In genomic region chr9:60999001-60999529, GRCm38 (mm10) we compare ENCODE assay signal across 8 mouse cellular contexts.
DNase-seq lines count a peak whose midpoint lies in the region; ATAC-seq and TF ChIP-seq lines count a peak whose summit lies in the region.

No protein-coding gene starts in this region.

- H3K9ac ChIP-seq in hindbrain, postnatal 0 days (replicated peaks; ENCODE audit: low read length): no peak overlapping the region
- no peak overlapping the region for H3K9ac ChIP-seq in hindbrain, embryonic 14.5 days

- no peak for ATAC-seq in hindbrain, postnatal 0 days
- no peak for ATAC-seq in hindbrain, embryonic 14.5 days (ENCODE audit: low FRiP score)

- no peaks in the 10 kb centered on the region for H3K36me3 ChIP-seq in hindbrain, postnatal 0 days (ENCODE audit: insufficient read depth, low read length)
- H3K36me3 ChIP-seq in hindbrain, embryonic 14.5 days (replicated peaks; ENCODE audit: control insufficient read depth, insufficient read depth): no peaks in the 10 kb centered on the region

- no peaks in the 10 kb centered on the region for H3K27me3 ChIP-seq in hindbrain, postnatal 0 days (ENCODE audit: insufficient read depth, low read length)
- peaks cover 2% of the 10 kb centered on the region; the same call in 1 of the 2 replicates for H3K27me3 ChIP-seq in hindbrain, embryonic 14.5 days (ENCODE audit: control insufficient read depth, insufficient read depth, low read length)

- 41% methylated on average over 6 of the region's 6 CpGs for WGBS in hindbrain, postnatal 0 days
- WGBS in hindbrain, embryonic 14.5 days: 61% methylated on average over 6 of the region's 6 CpGs

- H3K27ac ChIP-seq in hindbrain, postnatal 0 days: no peak overlapping the region
- no peak overlapping the region for H3K27ac ChIP-seq in hindbrain, embryonic 14.5 days

- no peaks in the 10 kb centered on the region for H3K4me1 ChIP-seq in hindbrain, postnatal 0 days (ENCODE audit: insufficient read depth, low read length)
- H3K4me1 ChIP-seq in hindbrain, embryonic 14.5 days (replicated peaks; ENCODE audit: control insufficient read depth, insufficient read depth, low read length): 0 out of 2 replicates have a peak, but pooled peaks cover 10% of the 10 kb centered on the region

- peak; percentile 54 for TF ChIP-seq CTCF in hindbrain, postnatal 0 days (IDR thresholded peaks at IDR 0.05; ENCODE audit: low read depth)

- no peak overlapping the region for H3K4me3 ChIP-seq in hindbrain, postnatal 0 days (ENCODE audit: low read length)
- no peak overlapping the region for H3K4me3 ChIP-seq in hindbrain, embryonic 14.5 days (replicated peaks; ENCODE audit: low read length)

- no peak overlapping the region for H3K4me2 ChIP-seq in hindbrain, postnatal 0 days (ENCODE audit: low read depth, low read length)
- no peak overlapping the region for H3K4me2 ChIP-seq in hindbrain, embryonic 14.5 days (replicated peaks)

- intact Hi-C loops in left cerebral cortex, postnatal 14 days (cut with DNase I): no loop called here

- H3K9me3 ChIP-seq in hindbrain, postnatal 0 days (ENCODE audit: low read length): no peaks in the 10 kb centered on the region
- no peaks in the 10 kb centered on the region for H3K9me3 ChIP-seq in hindbrain, embryonic 14.5 days (ENCODE audit: control insufficient read depth, low read length)

- no peak for DNase-seq in hindbrain, postnatal 0 days (ENCODE audit: low spot score)
- no peak for DNase-seq in hindbrain, embryonic 14.5 days (ENCODE audit: low spot score)
- peak; percentile 92 for DNase-seq in A20 (ENCODE audit: low read depth, low spot score)
- DNase-seq in T-cell, adult 2 months (ENCODE audit: low spot score): peak; percentile 84
- peak; percentile 61 to 63 for DNase-seq in lung, adult 18-20 months
- DNase-seq in spleen, postnatal 4 days (ENCODE audit: low spot score in 2 of 2): peak; percentile 64 to 71
- DNase-seq in urinary bladder, postnatal 10 days (ENCODE audit: low spot score): no peak
- no peak for DNase-seq in left cerebral cortex, postnatal 14 days (ENCODE audit: low spot score in 2 of 2)

Comparison
In these comparisons a context has a peak if more than half of its experiments do, and no peak if none do; other contexts are left out.
1. DNase-seq: peak in A20 (single experiment), T-cell, adult 2 months (single experiment), lung, adult 18-20 months (2 of 2) and spleen, postnatal 4 days (2 of 2); none in hindbrain, postnatal 0 days (single experiment), hindbrain, embryonic 14.5 days (single experiment), urinary bladder, postnatal 10 days (single experiment) and left cerebral cortex, postnatal 14 days (0 of 2).